Mouse (Mus musculus): ENCODE results near the gene Trem1.

Gene Trem1

GRCm38 (mm10) chr17:48232518-48232917, at the start of gene Trem1:
Gene Trem1, plus strand, starts transcription at chr17:48232768.
- no peak for DNase-seq

GRCm38 (mm10) chr17:48185252-48185651, 47.3 kb upstream of the Trem1 start:
- DNase-seq: no peak

GRCm38 (mm10) chr17:48192366-48192765, 40.2 kb upstream of the Trem1 start:
- no peak for DNase-seq

- no peak for DNase-seq
These were observed 29.5 kb upstream of the Trem1 start for GRCm38 (mm10) chr17:48203086-48203485.

- DNase-seq: no peak
These were observed 20.0 kb upstream of the Trem1 start for GRCm38 (mm10) chr17:48212596-48212995.

GRCm38 (mm10) chr17:48213511-48213910, 19.1 kb upstream of the Trem1 start:
- DNase-seq: no peak

GRCm38 (mm10) chr17:48215429-48215828, 17.1 kb upstream of the Trem1 start:
- no peak for DNase-seq

- DNase-seq: no peak
These were observed 1.9 kb upstream of the Trem1 start for GRCm38 (mm10) chr17:48230680-48231079.

GRCm38 (mm10) chr17:48233789-48234188, 1.2 kb downstream of the Trem1 start:
- no peak for DNase-seq

GRCm38 (mm10) chr17:48234550-48234949, 2.0 kb downstream of the Trem1 start:
- no peak for DNase-seq

- DNase-seq: no peak
These were observed 3.3 kb downstream of the Trem1 start for GRCm38 (mm10) chr17:48235773-48236370.

- no peak for DNase-seq
These were observed 5.1 kb downstream of the Trem1 start for GRCm38 (mm10) chr17:48237621-48238020.

- no peak for DNase-seq
These were observed 14.8 kb downstream of the Trem1 start, which contains the start of gene Trem3 for GRCm38 (mm10) chr17:48247221-48247928. Gene Trem3, plus strand, starts transcription at chr17:48247777.

- no peak for DNase-seq
These were observed 16.5 kb downstream of the Trem1 start for GRCm38 (mm10) chr17:48249039-48249438.

- no peak for DNase-seq
These were observed 16.9 kb downstream of the Trem1 start for GRCm38 (mm10) chr17:48249501-48249900.

GRCm38 (mm10) chr17:48250631-48251030, 18.1 kb downstream of the Trem1 start:
- no peak for DNase-seq

- DNase-seq: no peak
These were observed 24.0 kb downstream of the Trem1 start for GRCm38 (mm10) chr17:48256575-48256974.

- no peak for DNase-seq
These were observed 29.3 kb downstream of the Trem1 start for GRCm38 (mm10) chr17:48261868-48262267.

GRCm38 (mm10) chr17:48263741-48264362, 31.3 kb downstream of the Trem1 start, which contains the start of gene Treml4:
Gene Treml4, plus strand, starts transcription at chr17:48264295.
- DNase-seq: no peak

GRCm38 (mm10) chr17:48264662-48265061, 32.1 kb downstream of the Trem1 start:
- DNase-seq: no peak

- DNase-seq: no peak
These were observed 33.6 kb downstream of the Trem1 start for GRCm38 (mm10) chr17:48266138-48266537.

- DNase-seq: no peak
These were observed 34.2 kb downstream of the Trem1 start for GRCm38 (mm10) chr17:48266610-48267304.

GRCm38 (mm10) chr17:48267591-48267990, 35.0 kb downstream of the Trem1 start:
- DNase-seq: no peak
